Mouse (Mus musculus) brain, embryonic 14.5 days (tissue): ENCODE results near the gene Tfam. TPM values are rescaled to one million over a fixed set of nuclear protein-coding genes. Genes with fewer than 3 reads are reported as not detected.

Experiments
- DNase-seq: peaks from one replicate; pipeline ENCODE4 v3.0.0-alpha.2; 2011; ENCODE audit warnings: low read depth
- CTCF ChIP-seq: fragments of 200-500 bp; IDR thresholded peaks from 2 replicates; pipeline ENCODE4 v1.5.1; 2012; ENCODE audit warnings: inconsistent platforms, mild to moderate bottlenecking, moderate library complexity, borderline replicate concordance; ENCODE audit not compliant: insufficient read depth, insufficient read length; ENCODE audit errors: extremely low read depth
- POLR2A ChIP-seq: fragments of 200-500 bp; IDR thresholded peaks from 2 replicates; pipeline ENCODE4 v1.6.1; 2012; ENCODE audit warnings: mild to moderate bottlenecking, inconsistent platforms, borderline replicate concordance; ENCODE audit not compliant: poor library complexity, insufficient read depth, insufficient read length, severe bottlenecking; ENCODE audit errors: extremely low read depth
- polyA plus RNA-seq: library from polyadenylated mRNA; depleted of rRNA; stranded (reverse); fragments of >200 nt; gene quantifications from 2 replicates; pipeline ENCODE4 v1.2.3, GENCODE M21; 2012

Gene Tfam
- polyA plus RNA-seq, 1 experiment, result 20.4 TPM

- no peak for DNase-seq
- TF ChIP-seq POLR2A (no peak), CTCF (no peak)
These were observed 13.2 kb upstream of the Tfam start for GRCm38 (mm10) chr10:71251256-71251655.

GRCm38 (mm10) chr10:71250472-71250871, 12.4 kb upstream of the Tfam start:
- no peak for DNase-seq

GRCm38 (mm10) chr10:71249086-71249880, 11.2 kb upstream of the Tfam start:
- no peak for TF ChIP-seq POLR2A
- no peak for TF ChIP-seq CTCF
- no peak for DNase-seq

More at GRCm38 (mm10) chr10:71250472-71250871, 12.4 kb upstream of the Tfam start:
- no peak for TF ChIP-seq POLR2A
- no peak for TF ChIP-seq CTCF

- DNase-seq, result no peak
These were observed 8.9 kb upstream of the Tfam start for GRCm38 (mm10) chr10:71246956-71247355.

GRCm38 (mm10) chr10:71239479-71240120, 1.5 kb upstream of the Tfam start:
- DNase-seq, result no peak

More at GRCm38 (mm10) chr10:71246956-71247355, 8.9 kb upstream of the Tfam start:
- TF ChIP-seq POLR2A, result no peak
- TF ChIP-seq CTCF, result no peak

GRCm38 (mm10) chr10:71237516-71238239, 402 bp downstream of the Tfam start:
- peak; percentile 98 for DNase-seq
- TF ChIP-seq POLR2A (peak; percentile 41; the same call in 1 of the 2 replicates), CTCF (no peak)

More at GRCm38 (mm10) chr10:71239479-71240120, 1.5 kb upstream of the Tfam start:
- TF ChIP-seq CTCF (no peak), POLR2A (no peak)

- no peak for DNase-seq
- TF ChIP-seq POLR2A (no peak), CTCF (no peak)
These were observed 4.0 kb downstream of the Tfam start for GRCm38 (mm10) chr10:71234071-71234470.

GRCm38 (mm10) chr10:71225894-71226293, 12.2 kb downstream of the Tfam start:
- DNase-seq, result peak; percentile 76

GRCm38 (mm10) chr10:71223101-71223500, 15.0 kb downstream of the Tfam start:
- TF ChIP-seq POLR2A, result no peak
- no peak for TF ChIP-seq CTCF
- peak; percentile 74 for DNase-seq

More at GRCm38 (mm10) chr10:71225894-71226293, 12.2 kb downstream of the Tfam start:
- no peak for TF ChIP-seq POLR2A
- peak; percentile 95 for TF ChIP-seq CTCF

GRCm38 (mm10) chr10:71222639-71223038, 15.4 kb downstream of the Tfam start:
- TF ChIP-seq CTCF, result no peak
- no peak for TF ChIP-seq POLR2A
- peak; percentile 70 for DNase-seq
